Mouse (Mus musculus) hindbrain, embryonic 13.5 days (tissue): Measurements from ENCODE around the gene AC124108.1. TPM values are rescaled to one million over a fixed set of nuclear protein-coding genes. Genes with fewer than 3 reads are reported as not detected.

Experiments
- ATAC-seq: fragments of 200-750 bp; cut with Nextera tagmentation; 2 replicates; pipeline ENCODE4 v1.8.0; 2017; ENCODE audit warnings: moderate TSS enrichment; ENCODE audit not compliant: low FRiP score
- H3K27ac ChIP-seq: fragments of 300-500 bp; sonication (generic); 2 replicates; pipeline ENCODE4 v1.5.1; 2015; ENCODE audit warnings: inconsistent platforms, mild to moderate bottlenecking, moderate library complexity
- H3K27me3 ChIP-seq: fragments of 300-500 bp; sonication (generic); 2 replicates; pipeline ENCODE4 v1.6.1; 2015; ENCODE audit warnings: mild to moderate bottlenecking, inconsistent platforms
- H3K36me3 ChIP-seq: fragments of 300-500 bp; sonication (generic); 2 replicates; pipeline ENCODE4 v1.6.1; 2015; ENCODE audit warnings: mild to moderate bottlenecking, inconsistent platforms
- H3K4me1 ChIP-seq: fragments of 300-500 bp; sonication (generic); replicated peaks from 2 replicates; pipeline ENCODE4 v1.6.1; 2015; ENCODE audit warnings: inconsistent platforms
- H3K4me2 ChIP-seq: fragments of 300-500 bp; sonication (generic); 2 replicates; pipeline ENCODE4 v1.6.1; 2015; ENCODE audit warnings: inconsistent platforms, mild to moderate bottlenecking, moderate library complexity
- H3K4me3 ChIP-seq: fragments of 300-500 bp; sonication (generic); 2 replicates; pipeline ENCODE4 v1.5.1; 2015; ENCODE audit warnings: mild to moderate bottlenecking, inconsistent platforms
- H3K9ac ChIP-seq: fragments of 300-500 bp; sonication (generic); 2 replicates; pipeline ENCODE4 v1.6.1; 2015; ENCODE audit warnings: mild to moderate bottlenecking, inconsistent platforms
- H3K9me3 ChIP-seq: fragments of 300-500 bp; sonication (generic); 2 replicates; pipeline ENCODE4 v1.6.1; 2016; ENCODE audit warnings: inconsistent platforms
- WGBS: fragments of 180-500 bp; shearing (Covaris S2); methylation state at CpG from one replicate; pipeline ENCODE4 v1.1.7; 2015; 5-methylcytosine and 5-hydroxymethylcytosine counted together
- polyA plus RNA-seq: library from polyadenylated mRNA; unstranded; fragments of >200 nt; fragmentation: Nextera tagmentation; extraction: Ambion mirVana; gene quantifications from 2 replicates; pipeline ENCODE4 v1.2.1, GENCODE M21; 2015

Gene AC124108.1
- polyA plus RNA-seq: 4.2 and 4.8 TPM in 2 replicates

DNA sequence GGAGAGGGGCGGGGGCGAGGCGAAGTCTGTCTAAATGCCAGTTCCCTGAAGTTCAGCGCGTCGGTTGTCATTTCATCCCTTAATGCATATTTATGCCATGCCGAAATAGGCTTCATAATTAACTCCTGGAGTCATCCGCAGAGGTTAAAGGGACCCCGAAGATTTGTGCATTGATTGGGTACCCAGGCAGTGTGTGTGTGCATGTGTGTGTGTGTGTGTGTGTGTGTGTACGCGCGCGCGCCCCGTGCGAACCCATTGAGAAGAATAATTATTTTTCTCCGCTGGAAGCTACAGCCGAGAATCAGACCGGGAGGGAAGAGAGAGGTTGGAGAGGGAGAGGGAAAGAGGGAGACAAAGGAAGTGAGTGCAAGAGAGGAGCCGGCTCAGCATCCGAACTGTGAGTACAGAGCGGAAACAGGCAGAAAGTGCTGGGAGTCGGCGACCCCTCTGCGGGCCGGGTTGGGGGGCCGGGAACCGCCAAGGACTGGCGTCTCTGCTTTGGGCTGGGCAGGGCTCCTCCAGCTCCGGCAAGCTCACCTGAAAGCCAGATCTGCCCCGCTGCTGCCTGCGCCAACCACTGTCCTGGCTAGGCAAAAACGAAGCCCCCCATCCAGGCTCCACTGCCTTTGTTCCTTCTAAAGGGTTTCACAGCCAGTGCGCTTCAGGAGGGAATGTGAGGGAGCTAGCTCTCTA is at the start of gene AC124108.1, which contains the start of gene Lemd1:
Gene AC124108.1, plus strand, starts transcription at position 365 of the 693 bp plus-strand sequence.
Gene Lemd1, plus strand, starts transcription at position 339 of the 693 bp plus-strand sequence.
- ATAC-seq: peak; percentile 26

DNA sequence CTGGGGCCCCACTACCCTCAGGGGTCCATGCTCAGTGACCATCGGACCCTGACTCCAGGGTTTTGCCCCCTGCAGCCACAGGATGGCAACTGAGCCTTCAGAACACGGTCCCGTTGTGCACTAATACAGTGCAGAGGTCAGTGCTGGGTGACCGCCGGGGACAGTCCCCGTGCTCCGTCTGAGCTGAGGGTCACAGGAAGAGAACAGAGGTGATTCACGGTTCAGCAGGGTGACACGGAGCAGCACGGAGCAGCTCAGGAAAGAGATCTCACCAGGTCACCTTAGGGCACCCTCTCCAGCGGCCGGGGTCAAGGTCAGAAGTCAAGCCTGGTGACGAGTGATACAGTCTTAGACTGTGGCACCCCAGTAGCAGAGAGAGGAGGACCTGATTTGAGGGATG is 49.5 kb upstream of the AC124108.1 start:
- 61% methylated on average over 13 of the region's 13 CpGs for WGBS
- H3K9ac ChIP-seq: no peak overlapping the region
- H3K4me2 ChIP-seq: no peak overlapping the region
- peaks cover 46% of the 10 kb centered on the region for H3K27me3 ChIP-seq
- no peak overlapping the region for H3K4me3 ChIP-seq
- H3K27ac ChIP-seq: no peak overlapping the region
- H3K9me3 ChIP-seq: no peaks in the 10 kb centered on the region
- ATAC-seq: no peak
- no peaks in the 10 kb centered on the region for H3K36me3 ChIP-seq
- H3K4me1 ChIP-seq: peaks cover 36% of the 10 kb centered on the region

More for the DNA sequence above, at the start of gene AC124108.1, which contains the start of gene Lemd1:
- peaks cover 62% of the 10 kb centered on the region for H3K4me1 ChIP-seq
- peak within 1 kb of the TSS; percentile 99 for H3K27ac ChIP-seq
- peak within 1 kb of the TSS; percentile 81 for H3K4me3 ChIP-seq
- peak within 1 kb of the TSS; percentile 99 for H3K9ac ChIP-seq
- peak within 1 kb of the TSS; percentile 92 for H3K4me2 ChIP-seq
- peaks cover 8% of the 10 kb centered on the region; the same call in 1 of the 2 replicates for H3K27me3 ChIP-seq
- WGBS: under 1% methylated on average over 34 of the region's 34 CpGs
- no peaks in the 10 kb centered on the region for H3K9me3 ChIP-seq
- no peaks in the 10 kb centered on the region for H3K36me3 ChIP-seq

DNA sequence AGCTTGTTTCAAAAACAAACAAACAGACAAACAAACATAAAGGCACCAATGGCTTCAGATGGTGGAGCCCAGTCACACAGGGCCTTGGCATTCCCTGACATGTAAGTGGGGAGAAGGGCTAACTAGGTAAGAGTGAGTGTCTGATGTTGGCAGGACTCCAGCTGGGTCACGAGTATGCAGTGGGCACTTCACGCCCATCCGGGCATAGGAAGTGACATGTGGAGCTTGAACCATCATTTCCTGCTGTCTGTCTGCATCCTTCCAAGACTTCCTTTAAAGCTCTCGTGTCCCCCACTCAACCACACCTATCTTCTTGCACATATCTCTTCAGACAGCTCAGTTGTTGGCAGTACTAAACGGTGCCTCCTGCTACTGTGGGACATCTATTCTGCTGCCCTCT is 48.2 kb upstream of the AC124108.1 start:
- Histone ChIP-seq H3K27ac (no peak overlapping the region), H3K4me3 (no peak overlapping the region), H3K36me3 (no peaks in the 10 kb centered on the region), H3K9ac (no peak overlapping the region), H3K4me1 (peaks cover 36% of the 10 kb centered on the region), H3K4me2 (no peak overlapping the region), H3K9me3 (no peaks in the 10 kb centered on the region), H3K27me3 (peaks cover 36% of the 10 kb centered on the region)
- 83% methylated on average over 5 of the region's 5 CpGs for WGBS
- ATAC-seq: no peak

DNA sequence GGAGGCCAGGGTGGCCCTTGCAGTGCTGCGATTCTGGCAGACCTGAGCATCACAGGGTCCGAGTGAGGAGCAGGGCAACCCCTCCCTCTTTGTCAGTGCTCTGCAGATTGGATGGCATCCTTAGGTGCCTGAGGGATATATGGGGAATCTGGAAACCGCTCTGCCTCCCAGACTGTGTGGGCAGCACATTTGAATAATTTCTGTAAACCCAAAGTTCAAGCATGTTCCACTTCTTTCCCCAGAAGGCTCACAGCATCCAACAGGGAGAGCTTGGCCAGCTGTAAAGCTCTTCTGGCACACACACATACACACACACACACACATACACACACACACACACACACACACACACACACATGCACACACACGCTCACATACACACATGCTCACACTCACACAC is 47.5 kb upstream of the AC124108.1 start:
- Histone ChIP-seq H3K9me3 (no peaks in the 10 kb centered on the region), H3K4me3 (no peak overlapping the region), H3K4me2 (no peak overlapping the region), H3K36me3 (no peaks in the 10 kb centered on the region), H3K27ac (no peak overlapping the region), H3K4me1 (peaks cover 30% of the 10 kb centered on the region), H3K9ac (no peak overlapping the region), H3K27me3 (peaks cover 29% of the 10 kb centered on the region)
- 72% methylated on average over 4 of the region's 4 CpGs for WGBS
- ATAC-seq: no peak

DNA sequence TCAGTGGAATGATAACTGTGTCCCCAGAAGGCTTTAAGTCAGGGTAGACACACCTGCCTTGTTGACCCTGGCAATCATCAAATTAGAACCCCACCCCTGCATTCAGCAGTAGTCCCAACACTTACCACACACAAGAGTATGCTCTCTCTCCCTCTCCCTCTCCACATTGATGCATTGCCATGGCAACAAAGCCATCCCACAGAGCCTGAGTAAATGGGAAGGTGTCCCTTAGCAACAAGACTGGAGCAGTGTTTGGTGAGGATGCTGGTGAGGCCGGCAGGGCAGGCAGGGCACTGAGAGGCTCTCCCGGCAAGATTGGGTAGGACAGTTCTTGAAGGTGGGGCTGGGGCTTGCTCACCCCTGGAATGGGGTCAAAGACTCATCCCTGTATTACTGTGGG is 47.0 kb upstream of the AC124108.1 start:
- H3K4me2 ChIP-seq: no peak overlapping the region
- WGBS: 10% methylated on average over 2 of the region's 2 CpGs
- no peaks in the 10 kb centered on the region for H3K36me3 ChIP-seq
- H3K4me1 ChIP-seq: peaks cover 25% of the 10 kb centered on the region
- H3K9me3 ChIP-seq: no peaks in the 10 kb centered on the region
- ATAC-seq: peak; percentile 78
- H3K9ac ChIP-seq: no peak overlapping the region
- H3K27me3 ChIP-seq: peaks cover 24% of the 10 kb centered on the region
- no peak overlapping the region for H3K4me3 ChIP-seq
- no peak overlapping the region for H3K27ac ChIP-seq

DNA sequence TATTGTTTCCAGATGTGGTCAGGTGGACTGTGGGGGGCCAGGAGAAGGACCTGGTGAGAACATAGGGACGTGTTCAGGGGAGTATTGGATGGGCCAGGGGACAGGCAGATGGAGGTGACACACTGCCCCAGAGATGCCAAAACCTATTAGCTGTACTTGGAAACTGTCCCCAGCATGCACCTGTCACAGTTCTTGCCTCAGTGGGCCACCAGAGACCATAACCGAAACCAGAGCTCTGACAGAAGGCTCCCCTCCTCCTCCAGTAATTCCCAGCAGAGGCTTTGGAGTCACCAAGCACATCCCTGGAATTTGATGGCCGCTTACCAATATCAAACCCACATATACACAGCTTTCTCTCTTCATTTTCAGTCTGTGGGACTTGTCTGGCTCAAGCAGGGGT is 46.4 kb upstream of the AC124108.1 start:
- no peaks in the 10 kb centered on the region for H3K9me3 ChIP-seq
- H3K36me3 ChIP-seq: no peaks in the 10 kb centered on the region
- ATAC-seq: no peak
- peaks cover 18% of the 10 kb centered on the region for H3K27me3 ChIP-seq
- no peak overlapping the region for H3K9ac ChIP-seq
- WGBS: 83% methylated on average over 3 of the region's 3 CpGs
- H3K4me2 ChIP-seq: no peak overlapping the region
- peaks cover 22% of the 10 kb centered on the region for H3K4me1 ChIP-seq
- H3K27ac ChIP-seq: no peak overlapping the region
- no peak overlapping the region for H3K4me3 ChIP-seq

DNA sequence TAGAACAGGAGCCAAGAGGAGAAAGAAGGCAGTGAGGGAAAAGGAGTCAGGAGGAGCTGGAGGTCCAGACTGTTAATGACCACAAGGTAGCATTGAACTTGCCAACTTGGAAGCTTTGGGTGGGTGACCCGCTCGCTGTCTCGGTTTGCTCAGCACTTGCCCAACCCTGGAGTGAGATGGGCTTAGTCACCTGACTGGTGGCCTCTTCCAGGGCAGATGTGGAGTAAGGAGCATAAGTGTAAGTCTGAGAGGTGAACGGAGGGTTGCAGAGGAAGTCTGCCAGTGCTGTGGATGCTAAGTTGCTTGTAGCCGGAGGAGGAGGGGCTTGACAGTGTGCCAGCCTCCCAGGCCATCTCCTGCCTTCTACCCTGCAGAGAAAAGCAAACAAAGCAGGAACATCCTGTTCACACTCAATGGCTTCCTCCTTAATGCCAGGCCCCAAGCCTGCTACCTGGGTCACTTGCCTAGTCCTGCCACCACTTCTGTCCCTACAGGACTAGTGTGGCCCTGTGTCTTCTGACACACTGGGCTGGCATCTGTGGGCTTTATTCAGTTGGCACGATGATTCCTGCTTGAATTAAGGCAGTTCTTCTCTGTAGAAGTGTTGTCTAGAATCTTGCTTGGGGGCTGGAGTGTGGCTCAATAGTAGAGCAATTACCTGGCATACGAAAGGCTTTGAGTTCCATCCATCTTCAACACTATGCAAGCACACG is 45.1 kb upstream of the AC124108.1 start:
- Histone ChIP-seq H3K4me2 (no peak overlapping the region), H3K27me3 (peaks cover 6% of the 10 kb centered on the region; the same call in 1 of the 2 replicates), H3K4me3 (no peak overlapping the region), H3K9ac (no peak overlapping the region), H3K9me3 (no peaks in the 10 kb centered on the region), H3K27ac (no peak overlapping the region), H3K36me3 (no peaks in the 10 kb centered on the region), H3K4me1 (peaks cover 29% of the 10 kb centered on the region)
- ATAC-seq: no peak
- 91% methylated on average over 8 of the region's 8 CpGs for WGBS

DNA sequence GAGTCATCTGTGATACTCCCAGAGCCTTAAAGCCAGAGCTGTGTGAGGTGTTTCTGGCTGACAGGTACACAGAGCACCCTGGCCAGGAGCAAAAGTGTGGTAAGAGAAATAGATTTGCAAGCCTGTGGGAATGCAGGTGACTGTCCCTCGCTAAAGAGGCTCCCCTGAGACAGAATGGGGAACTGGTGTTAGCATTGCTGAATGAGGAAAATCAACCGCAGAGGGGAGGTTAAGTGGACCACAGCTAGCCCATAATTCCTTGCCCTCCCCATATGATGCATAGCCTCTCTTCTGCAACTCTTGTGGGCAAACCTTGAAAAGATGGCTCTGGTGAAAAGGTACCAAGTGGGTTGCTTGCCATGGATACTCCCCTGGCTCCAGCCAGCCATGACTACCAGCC is 41.8 kb upstream of the AC124108.1 start:
- no peaks in the 10 kb centered on the region for H3K9me3 ChIP-seq
- H3K4me2 ChIP-seq: no peak overlapping the region
- no peak for ATAC-seq
- H3K4me1 ChIP-seq: peaks cover 24% of the 10 kb centered on the region
- 0 out of 2 replicates have a peak, but pooled peaks cover 4% of the 10 kb centered on the region for H3K27me3 ChIP-seq
- H3K27ac ChIP-seq: no peak overlapping the region
- H3K36me3 ChIP-seq: no peaks in the 10 kb centered on the region
- H3K9ac ChIP-seq: no peak overlapping the region
- no peak overlapping the region for H3K4me3 ChIP-seq
- WGBS: 71% methylated on average over 2 of the region's 2 CpGs

DNA sequence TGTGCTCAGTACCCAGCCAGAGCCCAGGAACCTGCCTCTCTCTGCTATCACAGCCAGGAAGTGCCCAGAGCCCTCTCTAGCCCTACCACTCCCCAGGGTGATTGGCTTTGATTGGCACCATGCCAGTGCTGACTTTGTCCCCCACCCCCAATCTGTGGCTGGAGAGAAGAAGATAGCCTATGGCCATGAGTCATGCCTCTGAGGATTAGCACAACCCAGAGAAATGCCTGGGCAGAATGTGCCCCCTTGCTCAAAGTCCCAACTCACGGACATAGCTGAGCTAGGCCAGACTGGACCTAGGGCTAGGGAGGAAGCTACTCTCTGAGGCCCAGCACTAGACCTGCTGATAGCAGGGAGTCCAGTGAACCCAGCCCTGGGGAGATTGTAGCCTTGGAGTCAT is 41.1 kb upstream of the AC124108.1 start:
- peaks cover 19% of the 10 kb centered on the region for H3K4me1 ChIP-seq
- H3K4me2 ChIP-seq: no peak overlapping the region
- no peaks in the 10 kb centered on the region for H3K9me3 ChIP-seq
- H3K27me3 ChIP-seq: 0 out of 2 replicates have a peak, but pooled peaks cover 4% of the 10 kb centered on the region
- H3K4me3 ChIP-seq: no peak overlapping the region
- 0 out of 2 replicates have a peak overlapping the region, but pooled peaks have one; percentile 0 for H3K9ac ChIP-seq
- no peak for ATAC-seq
- no peaks in the 10 kb centered on the region for H3K36me3 ChIP-seq
- 60% methylated on average over 1 of the region's 1 CpGs for WGBS
- H3K27ac ChIP-seq: no peak overlapping the region

DNA sequence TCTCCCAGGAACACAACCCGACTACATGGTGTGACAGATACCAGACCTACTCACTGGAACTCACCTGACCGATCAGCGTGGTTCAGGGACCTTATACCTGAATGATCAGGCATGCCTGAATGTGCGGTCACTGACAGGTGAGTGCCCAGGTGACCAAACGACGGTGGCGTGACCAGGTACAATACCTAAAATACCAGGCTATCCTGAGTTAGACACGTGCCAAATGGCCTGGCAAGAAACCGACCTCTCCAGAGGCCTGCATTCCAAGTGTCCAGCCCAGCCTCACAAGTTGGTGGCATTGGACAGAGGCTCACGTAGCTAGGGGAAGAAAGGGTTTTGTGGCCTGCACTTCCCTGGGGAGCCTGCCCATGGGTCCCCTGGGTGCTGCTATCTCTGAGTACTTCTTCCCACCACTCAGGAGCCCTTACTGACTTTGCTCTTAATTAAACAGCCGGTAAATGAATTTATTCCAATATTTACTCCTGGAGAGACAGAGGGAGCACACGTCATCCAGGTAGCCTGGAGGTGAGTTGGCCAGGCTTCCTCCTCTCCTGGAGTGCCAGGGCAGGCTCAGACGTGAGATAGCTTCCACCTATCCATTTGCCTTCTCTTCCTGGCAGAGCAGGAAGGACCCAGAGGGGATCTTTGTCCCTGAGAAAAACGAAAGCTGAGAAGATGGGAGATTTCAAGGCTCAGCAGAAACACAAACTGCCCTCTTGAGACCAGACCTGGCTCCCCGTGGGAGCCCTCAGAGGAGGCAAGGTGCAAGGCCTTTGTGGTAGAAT is 40.2 kb upstream of the AC124108.1 start:
- Histone ChIP-seq H3K4me3 (no peak overlapping the region), H3K9me3 (no peaks in the 10 kb centered on the region), H3K4me1 (peaks cover 19% of the 10 kb centered on the region), H3K9ac (no peak overlapping the region), H3K27me3 (0 out of 2 replicates have a peak, but pooled peaks cover 4% of the 10 kb centered on the region), H3K36me3 (no peaks in the 10 kb centered on the region), H3K27ac (no peak overlapping the region), H3K4me2 (no peak overlapping the region)
- no peak for ATAC-seq
- WGBS: 73% methylated on average over 15 of the region's 15 CpGs

DNA sequence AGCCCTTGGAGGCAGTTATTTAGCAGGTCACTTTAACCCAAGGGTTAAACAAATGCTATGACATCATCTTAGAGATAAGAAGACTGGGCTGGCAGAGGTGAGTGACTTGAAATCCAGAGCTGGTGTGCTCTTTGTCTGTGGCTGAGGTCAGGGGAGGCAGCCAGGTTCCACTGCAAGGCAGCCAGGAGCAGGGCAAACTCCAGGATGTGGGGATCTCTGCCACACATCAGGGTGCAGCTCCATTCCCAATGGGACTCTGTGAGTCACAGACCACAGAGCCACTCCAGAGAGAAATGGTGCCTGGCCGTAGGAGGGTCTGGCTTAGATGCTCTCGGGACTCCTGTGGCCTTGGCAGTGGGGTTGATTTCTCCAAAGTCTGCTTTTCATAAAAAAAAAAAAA is 39.3 kb upstream of the AC124108.1 start:
- ATAC-seq: no peak
- H3K9me3 ChIP-seq: no peaks in the 10 kb centered on the region

More for the DNA sequence above, 39.3 kb upstream of the AC124108.1 start:
- Histone ChIP-seq H3K4me1 (peaks cover 19% of the 10 kb centered on the region), H3K4me3 (no peak overlapping the region), H3K27me3 (0 out of 2 replicates have a peak, but pooled peaks cover 4% of the 10 kb centered on the region), H3K36me3 (no peaks in the 10 kb centered on the region), H3K4me2 (no peak overlapping the region), H3K27ac (no peak overlapping the region), H3K9ac (no peak overlapping the region; the same call in 1 of the 2 replicates)
- WGBS: 81% methylated on average over 2 of the region's 2 CpGs
